Mouse (Mus musculus): ENCODE data around the gene Acadvl.

- TF ChIP-seq POLR2A (IDR thresholded peaks at IDR 0.05; ENCODE audit: borderline replicate concordance, insufficient read depth, low read length) (no peak), CTCF (IDR thresholded peaks at IDR 0.05; ENCODE audit: borderline replicate concordance, insufficient read depth, low read depth, low read length) (no peak)
Measured at GRCm38 (mm10) chr11:70057805-70058204, 42.6 kb upstream of the Acadvl start.
